Mouse (Mus musculus) small intestine, adult 2 months (tissue): ENCODE data around the gene Gpr157.

ENCODE experiments used
- CTCF ChIP-seq: fragments of 200-500 bp; IDR thresholded peaks from 2 replicates; pipeline ENCODE4 v1.5.1; 2012; ENCODE audit warnings: low read depth, mild to moderate bottlenecking, control low read depth, inconsistent platforms, low read length, moderate library complexity, mixed read lengths; ENCODE audit not compliant: insufficient replicate concordance, insufficient read length; ENCODE audit errors: extremely low read depth
- POLR2A ChIP-seq: fragments of 200-500 bp; IDR thresholded peaks from 2 replicates; pipeline ENCODE4 v1.6.1; 2012; ENCODE audit warnings: low read depth, mild to moderate bottlenecking, control low read depth, inconsistent platforms, low read length, moderate library complexity

DNA sequence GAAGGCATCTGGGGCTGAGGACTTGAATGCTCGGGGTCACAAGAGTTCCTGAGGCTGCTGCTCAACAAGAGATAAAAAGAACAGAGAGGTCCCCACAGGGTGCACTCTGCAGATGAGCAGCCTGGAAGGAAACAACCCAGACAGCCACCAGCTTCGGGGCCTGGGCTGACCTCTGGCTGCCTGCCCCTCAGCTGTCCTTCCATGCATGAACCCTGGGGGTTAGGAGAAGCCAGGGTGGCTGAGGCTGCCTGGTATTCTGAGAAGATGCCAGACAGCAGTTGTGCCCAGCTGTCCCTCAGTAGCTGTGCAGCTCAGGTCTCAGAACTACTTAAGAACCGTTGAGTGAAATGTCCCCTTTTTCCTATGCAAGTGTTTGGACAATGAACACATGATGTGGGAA lies 35.3 kb downstream of the Gpr157 start:
- TF ChIP-seq CTCF: no peak
- TF ChIP-seq POLR2A: no peak
